21 mouse cellular contexts compared by ENCODE assay signal in genomic region chr14:46678935-46679334, GRCm38 (mm10).
DNase-seq lines count a peak whose midpoint lies in the region; ATAC-seq and TF ChIP-seq lines count a peak whose summit lies in the region.
"Had no signal": no experiment of that assay in that cellular context is flagged by ENCODE, and none has a peak within 500 bp of the region (broad histone marks: within the 10 kb centered on the region; RNA-seq: fewer than 3 reads in every experiment).

No protein-coding gene starts in this region.

- no peak for TF ChIP-seq POLR2A in CH12.LX (IDR thresholded peaks at IDR 0.05; ENCODE audit: low read depth, low read length)

- H3K36me3 ChIP-seq in CH12.LX (replicated peaks in 1 of 2; ENCODE audit: control insufficient read depth in 1 of 2, insufficient read depth in 1 of 2, low read length in 1 of 2), result no peaks in the 10 kb centered on the region
- H3K36me3 ChIP-seq in heart, embryonic 11.5 days (ENCODE audit: control insufficient read depth, insufficient read depth, low read length), result no peaks in the 10 kb centered on the region
- H3K36me3 ChIP-seq: embryonic facial prominence, embryonic 13.5 days; forebrain, embryonic 12.5 days; heart, embryonic 15.5 days; hindbrain, embryonic 10.5 days had no signal

- peak; percentile 74 for DNase-seq in 416B (ENCODE audit: low read depth)
- peak; percentile 12 for DNase-seq in CH12.LX (ENCODE audit: extremely low read depth)
- DNase-seq in heart, adult 8-10 months (ENCODE audit: low spot score), result no peak
- DNase-seq: adrenal gland, adult 2 months; adrenal gland, postnatal 25 days; B cell, adult 2 months; cerebellum, adult 8-10 months; cerebellum, postnatal 14 days; gastrocnemius, postnatal 10 days; heart, postnatal 14 days had no signal

- H3K4me2 ChIP-seq in CH12.LX (ENCODE audit: insufficient read depth, low read depth, poor library complexity, severe bottlenecking), result no peak overlapping the region
- H3K4me2 ChIP-seq in heart, embryonic 11.5 days, result no peak overlapping the region
- H3K4me2 ChIP-seq: embryonic facial prominence, embryonic 13.5 days; forebrain, embryonic 12.5 days; heart, embryonic 15.5 days; hindbrain, embryonic 14.5 days had no signal

- no peak for TF ChIP-seq RAD21 in CH12.LX (IDR thresholded peaks at IDR 0.05; ENCODE audit: low read depth, low read length)

- in situ Hi-C loops in CH12.LX (cut with MboI; ENCODE audit: low pct_ligation_motif_present, low pct_unique_long_range_greater_than_20kb, low sequenced_read_pairs), result no loop called here

- dilution Hi-C loops in CH12.LX (cut with MboI; ENCODE audit: extremely low pct_ligation_motif_present, extremely low pct_unique_long_range_greater_than_20kb, low sequenced_read_pairs), result no loop called here

- WGBS in heart, embryonic 11.5 days (ENCODE audit: insufficient replicate concordance), result 29% methylated on average over 4 of the region's 4 CpGs

- no peak overlapping the region for H3K27ac ChIP-seq in CH12.LX (ENCODE audit: insufficient read depth, low read depth)
- no peak overlapping the region for H3K27ac ChIP-seq in heart, embryonic 11.5 days (ENCODE audit: low read depth, low read length)
- H3K27ac ChIP-seq: embryonic facial prominence, embryonic 13.5 days; forebrain, embryonic 12.5 days; heart, embryonic 15.5 days; hindbrain, embryonic 10.5 days; hindbrain, embryonic 14.5 days had no signal

- no peak for TF ChIP-seq EP300 in CH12.LX (IDR thresholded peaks at IDR 0.05; ENCODE audit: low read length)

- H3K4me3 ChIP-seq in CH12.LX (replicated peaks in 1 of 3; ENCODE audit: low read depth in 2 of 3, low read length in 2 of 3, poor library complexity in 1 of 3), result no peak overlapping the region
- no peak overlapping the region for H3K4me3 ChIP-seq in heart, embryonic 11.5 days (ENCODE audit: low read depth, low read length)
- H3K4me3 ChIP-seq: embryonic facial prominence, embryonic 13.5 days; forebrain, embryonic 12.5 days; heart, embryonic 15.5 days; hindbrain, embryonic 10.5 days had no signal

- ATAC-seq in common myeloid progenitor, adult 5-6 weeks (replicated peaks; ENCODE audit: low read depth, poor library complexity, severe bottlenecking), result peak; percentile 88
- peak; percentile 44 for ATAC-seq in megakaryocyte progenitor cell, adult 5-6 weeks (replicated peaks; ENCODE audit: poor library complexity)
- ATAC-seq in heart, embryonic 11.5 days (replicated peaks; ENCODE audit: insufficient number of reproducible peaks, low FRiP score, low TSS enrichment), result no peak
- ATAC-seq: CD4-positive, CD25-positive, alpha-beta regulatory T cell, adult 4 months; forebrain, embryonic 16.5 days; intestine, embryonic 16.5 days had no signal

- TF ChIP-seq CTCF in CH12.LX (conservative IDR thresholded peaks at IDR 0.05 in 1 of 2, IDR thresholded peaks at IDR 0.05 in 1 of 2; ENCODE audit: low read depth in 2 of 2, low read length in 2 of 2), result no peak

- H3K4me1 ChIP-seq in CH12.LX (ENCODE audit: control insufficient read depth in 1 of 2, insufficient read depth in 2 of 2), result peaks cover 0 to 7% of the 10 kb centered on the region in 2 experiments; a peak in 2 of 4 replicates
- peaks cover 16% of the 10 kb centered on the region for H3K4me1 ChIP-seq in heart, embryonic 11.5 days (ENCODE audit: control insufficient read depth, insufficient read depth, low read length)
- H3K4me1 ChIP-seq: forebrain, embryonic 12.5 days; hindbrain, embryonic 10.5 days had no signal

- no peak overlapping the region for H3K9ac ChIP-seq in CH12.LX (ENCODE audit: insufficient read depth, low read depth)
- H3K9ac ChIP-seq in heart, embryonic 11.5 days (ENCODE audit: low read depth, low read length), result no peak overlapping the region
- H3K9ac ChIP-seq: embryonic facial prominence, embryonic 13.5 days; forebrain, embryonic 12.5 days; heart, embryonic 15.5 days; hindbrain, embryonic 14.5 days had no signal

- no peaks in the 10 kb centered on the region for H3K27me3 ChIP-seq in CH12.LX (replicated peaks)
- no peaks in the 10 kb centered on the region for H3K27me3 ChIP-seq in heart, embryonic 11.5 days (ENCODE audit: control insufficient read depth, insufficient read depth, low read length)
- H3K27me3 ChIP-seq: embryonic facial prominence, embryonic 13.5 days; forebrain, embryonic 12.5 days; heart, embryonic 15.5 days had no signal

- no peaks in the 10 kb centered on the region for H3K79me2 ChIP-seq in CH12.LX (replicated peaks; ENCODE audit: control insufficient read depth, extremely low read depth, insufficient read depth, poor library complexity, severe bottlenecking)

- H3K9me3 ChIP-seq in CH12.LX (replicated peaks; ENCODE audit: low read length), result no peaks in the 10 kb centered on the region
- H3K9me3 ChIP-seq in heart, embryonic 11.5 days (replicated peaks; ENCODE audit: control insufficient read depth, low read length), result no peaks in the 10 kb centered on the region
- H3K9me3 ChIP-seq: embryonic facial prominence, embryonic 13.5 days; forebrain, embryonic 12.5 days; heart, embryonic 15.5 days; hindbrain, embryonic 10.5 days had no signal

TF ChIP-seq in CH12.LX, 34 proteins besides CTCF, POLR2A, EP300 and RAD21:
- TF ChIP-seq SMC3 (IDR thresholded peaks at IDR 0.05; ENCODE audit: low read depth, low read length), result no peak
- no peak for TF ChIP-seq TBP (conservative IDR thresholded peaks at IDR 0.05; ENCODE audit: low read depth, low read length)
- TF ChIP-seq JUND (conservative IDR thresholded peaks at IDR 0.05; ENCODE audit: low read depth, low read length), result no peak
- no peak for TF ChIP-seq UBTF (IDR thresholded peaks at IDR 0.05; ENCODE audit: low read depth, low read length)
- TF ChIP-seq MXI1 (IDR thresholded peaks at IDR 0.05; ENCODE audit: low read depth, low read length), result no peak
- no peak for TF ChIP-seq MAX (IDR thresholded peaks at IDR 0.05; ENCODE audit: low read length)
- no peak for TF ChIP-seq TCF12 (IDR thresholded peaks at IDR 0.05; ENCODE audit: low read depth, low read length)
- no peak for TF ChIP-seq IRF4 (IDR thresholded peaks at IDR 0.05; ENCODE audit: low read depth, low read length)
- no peak for TF ChIP-seq RCOR1 (conservative IDR thresholded peaks at IDR 0.05; ENCODE audit: low read depth, low read length)
- TF ChIP-seq POLR2AphosphoS2 (IDR thresholded peaks at IDR 0.05; ENCODE audit: low read depth, low read length), result no peak
- TF ChIP-seq ZNF384 (IDR thresholded peaks at IDR 0.05; ENCODE audit: low read depth, low read length), result no peak
- no peak for TF ChIP-seq BHLHE40 (IDR thresholded peaks at IDR 0.05; ENCODE audit: low read depth, low read length)
- no peak for TF ChIP-seq E2F4 (IDR thresholded peaks at IDR 0.05; ENCODE audit: insufficient replicate concordance, low read depth, low read length)
- TF ChIP-seq PAX5 (IDR thresholded peaks at IDR 0.05; ENCODE audit: low read length), result no peak
